Mouse (Mus musculus) kidney, postnatal 4 days (tissue): ENCODE measurements at regions not wholly inside any gene's neighbourhood (a gene's known extent, or its start where the extent isn't known, plus 50 kb on each side); places are given as distances from the start of the nearest gene placed in this dataset.
A peak's percentile ranks its signal among the peaks of the same experiment; 100 is the strongest.

Experiments used
- DNase-seq, 2 experiments: peaks; one replicate each; pipeline ENCODE4 v3.0.0; 2021; ENCODE audit warnings: mixed read lengths in 2 of 2

GRCm38 (mm10) chr6:49893113-49893512 is 70.6 kb downstream of the Npy start:
- DNase-seq = no peak

DNA sequence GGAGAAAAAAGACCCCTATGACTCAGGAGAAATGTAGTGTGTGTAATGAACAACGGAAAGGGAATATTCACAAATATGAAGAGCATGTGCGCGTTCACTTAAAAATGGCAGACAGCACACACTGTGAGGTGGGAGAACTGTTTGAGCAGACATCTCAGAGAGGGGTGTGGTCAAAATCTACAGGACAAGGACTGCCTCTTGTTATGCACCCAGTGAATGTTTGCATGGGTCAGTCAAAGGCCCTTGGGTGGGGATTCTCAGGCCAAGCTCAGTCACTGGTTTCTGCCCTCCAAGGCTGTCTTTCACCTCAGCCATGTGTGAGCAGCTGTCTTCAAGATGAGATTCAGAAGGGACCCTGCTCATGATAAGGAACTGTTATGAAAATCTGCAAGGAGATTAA is 76.6 kb downstream of the Npy start:
- DNase-seq = no peak

GRCm38 (mm10) chr6:49901512-49901911 is 79.0 kb downstream of the Npy start:
- no peak for DNase-seq

DNA sequence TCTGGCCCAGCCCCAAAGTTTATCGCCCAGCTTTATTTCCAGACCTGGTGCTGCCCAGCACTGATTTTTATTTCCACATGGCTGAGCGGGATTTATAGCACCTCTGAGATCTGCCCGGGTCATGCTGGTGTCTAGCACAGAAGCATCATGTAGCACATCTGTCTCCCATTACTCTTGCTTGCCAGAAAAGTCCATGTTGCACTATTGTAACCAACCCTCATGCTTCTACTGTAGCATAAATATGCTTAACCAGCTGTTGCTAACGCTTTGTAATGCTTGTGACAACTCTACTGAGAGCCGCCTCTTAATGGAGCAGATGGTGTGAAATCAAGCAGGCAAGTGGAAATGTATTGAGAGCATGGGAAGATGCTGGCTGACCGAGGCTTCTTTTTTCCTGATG is 81.5 kb downstream of the Npy start:
- DNase-seq = peak; percentile 49 to 51

DNA sequence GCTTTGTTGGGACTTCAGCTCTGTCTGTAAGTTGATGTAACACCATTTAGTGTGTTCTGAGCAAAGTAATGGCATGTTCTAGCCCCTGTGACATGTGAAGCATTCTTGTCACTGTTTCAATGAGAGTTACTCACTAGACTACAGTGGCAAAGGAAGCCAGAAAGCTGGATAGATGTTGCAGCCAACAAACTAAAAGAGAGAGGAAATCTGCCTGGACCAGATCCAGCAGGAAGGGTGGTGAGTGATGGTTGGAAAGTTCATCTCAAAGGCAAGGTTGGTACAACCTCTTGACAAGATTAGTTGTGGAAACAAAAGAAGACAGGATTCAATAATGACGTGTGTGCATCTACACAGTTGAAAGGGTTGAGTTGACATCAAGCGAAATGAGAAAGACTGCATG is 83.9 kb downstream of the Npy start:
- DNase-seq = no peak

DNA sequence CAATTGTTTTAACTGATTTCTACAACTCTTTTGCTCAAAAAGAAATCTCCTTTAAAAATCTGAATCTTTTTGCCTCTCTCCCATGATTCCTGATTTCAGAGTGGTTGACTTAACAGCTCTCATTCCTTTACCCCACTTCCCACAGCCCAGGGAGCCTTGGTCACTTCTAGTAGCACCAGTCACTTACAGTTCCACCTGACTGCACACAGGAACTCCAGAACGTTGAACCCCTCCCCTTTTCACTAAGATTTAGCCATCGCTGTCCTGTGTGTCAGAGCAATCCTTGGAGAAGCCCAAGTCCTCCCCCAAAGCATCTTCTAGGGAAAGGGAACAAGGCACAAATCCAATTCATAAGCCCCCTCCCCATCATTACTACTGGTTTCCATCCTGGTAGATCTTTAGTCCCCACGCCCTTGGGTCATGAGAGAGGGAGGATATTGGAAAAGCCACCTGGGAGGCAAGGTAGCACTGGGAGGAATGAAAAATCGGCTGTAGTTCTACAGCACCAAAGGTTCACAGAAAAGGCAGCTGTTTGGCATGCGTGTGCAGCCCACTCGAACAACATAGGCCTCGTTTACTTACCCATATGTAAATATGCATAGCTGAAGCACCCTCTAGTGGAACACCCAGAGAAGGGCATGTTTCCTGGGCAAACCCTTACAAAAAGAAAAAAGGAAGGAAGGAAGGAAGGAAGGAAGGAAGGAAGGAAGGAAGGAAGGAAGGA is 96.7 kb downstream of the Npy start:
- DNase-seq = peak; percentile 42 to 61

DNA sequence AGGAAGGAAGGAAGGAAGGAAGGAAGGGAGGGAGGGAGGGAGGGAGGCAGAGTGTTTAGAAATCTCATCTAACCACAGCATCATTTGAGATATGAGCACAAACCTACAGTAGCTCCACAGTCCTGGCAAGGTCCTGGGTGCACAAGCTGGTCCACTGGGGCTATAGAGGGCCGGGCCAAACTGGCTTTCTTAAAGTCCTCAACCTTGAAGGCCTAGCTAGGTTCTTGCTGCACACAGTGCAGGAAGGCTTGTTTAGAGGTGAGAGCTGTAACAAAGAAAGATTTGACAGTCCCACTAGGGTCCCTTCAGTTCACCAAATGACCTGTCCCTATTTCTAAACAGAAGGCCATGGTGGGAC is 97.3 kb downstream of the Npy start:
- DNase-seq = no peak

GRCm38 (mm10) chr6:49924296-49924695 is 101.8 kb downstream of the Npy start:
- no peak for DNase-seq

DNA sequence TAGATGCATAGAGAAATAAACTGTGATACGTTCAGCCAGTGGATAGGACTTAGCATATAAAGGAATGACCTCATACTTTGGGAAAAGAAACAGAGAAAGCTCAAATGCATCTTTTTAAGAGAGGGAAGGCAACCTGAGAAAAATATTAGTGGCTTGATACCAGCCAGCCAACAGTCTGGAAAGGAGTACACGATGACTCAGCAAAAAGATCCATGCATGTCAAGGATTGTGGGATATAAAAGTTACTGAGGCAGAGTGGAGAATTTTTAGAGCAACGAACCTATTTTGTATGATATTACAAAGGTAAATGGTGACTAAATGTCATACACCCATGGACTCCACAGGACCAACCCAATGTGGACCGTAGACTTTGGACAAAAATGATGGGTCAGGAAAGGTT is 105.6 kb downstream of the Npy start:
- no peak for DNase-seq

DNA sequence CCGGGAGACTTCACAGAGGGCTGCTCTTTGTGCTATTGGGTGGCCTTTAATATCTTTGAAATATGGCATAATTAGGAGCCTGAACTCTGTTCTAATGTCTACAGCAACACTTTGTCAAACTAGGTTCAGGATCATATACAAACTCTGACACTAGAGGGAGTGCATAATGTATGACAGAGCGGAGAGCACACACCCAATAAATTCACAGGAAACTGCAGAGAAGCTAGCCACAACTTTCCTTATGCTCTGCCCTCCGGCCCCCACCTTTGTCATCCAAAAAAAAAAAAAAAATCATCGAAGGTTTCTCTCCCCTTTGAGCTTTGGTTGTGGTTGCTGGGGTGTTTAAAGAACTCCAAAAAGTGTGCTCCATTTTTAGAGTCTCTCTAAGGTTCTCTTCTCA is 107.6 kb downstream of the Npy start:
- DNase-seq = peak in 1 of 2 experiments; percentile 25

GRCm38 (mm10) chr6:49943087-49943486 is 120.6 kb downstream of the Npy start:
- DNase-seq = no peak

DNA sequence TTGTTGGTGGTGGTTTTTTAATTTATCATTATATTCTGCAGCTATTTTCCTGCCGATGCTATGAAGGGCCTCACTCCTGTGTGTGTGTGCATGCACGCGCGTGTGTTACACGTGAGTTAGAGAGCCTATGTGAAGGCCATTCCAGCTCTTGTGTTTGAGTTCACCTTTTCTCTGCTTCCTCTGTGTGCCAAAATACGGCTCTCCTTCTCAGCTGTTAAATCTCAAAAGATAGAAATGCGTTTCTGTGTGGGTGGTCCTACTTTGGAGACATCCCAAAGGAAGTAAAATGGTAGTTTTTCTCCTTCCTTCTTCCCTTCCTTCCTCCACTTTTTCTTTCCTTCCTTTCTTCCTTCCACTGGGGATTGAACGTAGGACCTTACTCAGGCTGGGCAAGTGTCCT is 136.4 kb downstream of the Npy start:
- DNase-seq = no peak

- DNase-seq = no peak
These were observed 138.7 kb downstream of the Npy start for GRCm38 (mm10) chr6:49961166-49961565.

DNA sequence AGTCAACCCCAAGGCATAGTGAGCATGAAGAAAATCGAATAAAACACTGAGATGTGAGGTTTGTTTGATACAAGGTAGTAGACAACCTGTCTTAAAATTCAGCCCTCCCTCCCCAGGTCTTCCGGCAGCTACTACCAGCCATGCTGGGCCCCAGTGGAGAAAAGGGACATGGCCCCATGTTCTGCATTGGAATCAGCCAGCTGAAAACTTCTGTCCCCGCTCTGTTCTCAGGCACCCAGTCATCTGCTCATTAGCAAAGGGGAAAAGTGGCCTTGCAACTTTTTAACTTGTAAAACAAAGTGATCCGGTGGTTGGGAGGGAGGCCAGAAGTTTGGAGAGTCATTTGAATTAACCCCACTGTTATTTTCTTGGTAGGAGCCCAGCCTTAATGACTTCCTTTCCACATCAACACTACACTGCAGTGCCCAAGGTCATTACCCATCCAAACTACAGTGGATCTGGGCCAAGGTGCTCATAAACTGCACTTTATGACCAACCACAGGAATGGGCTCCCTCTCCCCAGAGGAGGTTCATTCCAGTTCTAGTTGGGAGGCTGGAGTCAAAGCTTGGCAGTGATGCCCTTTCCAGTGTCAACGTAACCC is 143.5 kb downstream of the Npy start:
- peak; percentile 42 to 59 for DNase-seq

- DNase-seq = no peak
These were observed 143.5 kb upstream of the Mpp6 start for GRCm38 (mm10) chr6:49966555-49966954.

DNA sequence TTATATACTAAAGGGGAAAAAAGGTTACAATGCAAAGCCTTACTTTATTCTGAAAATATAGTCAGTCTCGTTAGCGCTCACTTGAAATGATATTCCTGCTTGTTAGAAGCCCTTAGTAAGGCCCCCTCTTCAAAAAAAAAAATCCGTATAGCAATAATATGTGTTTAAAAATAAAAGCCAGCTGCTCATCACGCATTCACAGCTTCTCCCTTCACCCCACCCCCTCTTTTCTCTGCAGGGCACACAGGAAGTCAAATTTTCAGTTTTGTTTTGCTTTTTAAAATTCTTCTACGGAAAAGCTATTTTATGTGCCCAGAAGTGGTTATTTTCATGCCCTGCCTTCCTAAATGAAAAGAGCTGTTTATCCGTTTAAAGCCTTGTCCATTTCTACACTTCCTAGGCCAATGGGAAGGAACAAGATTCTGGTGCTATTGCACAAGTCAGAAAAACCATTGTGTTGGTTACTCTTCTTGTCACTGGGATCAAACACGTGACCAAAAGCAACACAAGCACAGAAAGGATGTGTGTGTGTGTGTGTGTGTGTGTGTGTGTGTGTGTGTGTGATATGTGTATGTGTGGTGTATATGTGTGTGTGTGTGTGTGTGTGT is 136.7 kb upstream of the Mpp6 start:
- no peak for DNase-seq

DNA sequence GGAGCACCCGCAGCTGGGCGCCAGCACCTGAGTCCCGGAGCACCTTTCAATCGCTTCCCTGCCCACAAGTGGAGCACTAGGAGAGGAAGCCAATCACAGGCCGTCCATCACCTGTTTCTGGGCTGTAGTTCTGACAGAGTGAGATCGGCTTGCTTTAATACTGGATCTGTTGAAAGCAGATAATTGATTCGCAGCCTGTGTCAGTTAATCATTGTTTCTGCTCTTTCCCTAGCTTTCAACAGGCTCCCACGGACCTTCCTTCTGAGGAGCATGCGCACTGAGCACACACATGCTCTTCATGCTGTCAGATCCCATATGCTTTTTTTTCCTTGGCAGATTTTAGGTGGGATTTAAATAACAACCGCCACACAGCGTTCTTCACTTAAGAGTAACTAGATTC is 132.3 kb upstream of the Mpp6 start:
- peak; percentile 28 to 58 for DNase-seq

DNA sequence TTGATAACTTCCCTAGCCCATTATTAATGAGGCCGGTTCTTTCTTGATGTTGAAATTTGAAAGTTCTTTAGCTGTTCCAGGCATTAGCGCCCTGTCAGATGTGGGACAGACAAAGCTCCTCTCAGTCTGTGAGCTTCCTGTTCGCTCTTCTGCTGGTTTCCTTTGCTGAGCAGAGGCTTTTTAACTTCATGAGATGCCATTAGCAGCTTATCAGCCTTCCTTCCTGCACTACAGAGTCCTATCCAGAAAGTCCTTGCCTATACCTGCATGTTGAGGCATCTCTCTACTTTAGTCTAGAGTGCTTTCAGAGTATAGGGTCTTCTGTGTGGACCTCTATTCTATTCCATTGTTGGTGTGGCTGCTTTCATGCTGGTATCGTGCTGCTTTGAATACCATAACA is 126.3 kb upstream of the Mpp6 start:
- DNase-seq = no peak

DNA sequence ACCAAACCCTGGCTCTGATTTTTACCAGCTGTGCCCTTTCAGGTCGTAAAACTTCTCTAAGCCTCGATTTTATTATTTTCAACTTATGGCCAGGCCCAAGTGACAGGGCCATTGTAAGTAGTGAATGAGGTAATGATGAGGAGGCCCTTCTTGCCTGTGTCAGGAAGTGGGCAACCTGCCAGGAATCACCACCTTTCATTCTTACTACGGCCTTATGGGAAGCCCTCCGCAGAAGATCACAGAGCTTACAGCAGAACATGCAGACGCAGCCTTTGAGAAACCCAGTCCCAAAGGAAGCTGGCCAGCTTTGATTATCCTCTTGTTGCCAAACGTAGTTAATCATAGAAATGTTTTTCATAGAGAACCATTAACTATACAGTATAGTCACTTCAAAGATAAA is 124.9 kb upstream of the Mpp6 start:
- peak; percentile 82 to 87 for DNase-seq

- no peak for DNase-seq
These were observed 122.9 kb upstream of the Mpp6 start for GRCm38 (mm10) chr6:49987141-49987540.

DNA sequence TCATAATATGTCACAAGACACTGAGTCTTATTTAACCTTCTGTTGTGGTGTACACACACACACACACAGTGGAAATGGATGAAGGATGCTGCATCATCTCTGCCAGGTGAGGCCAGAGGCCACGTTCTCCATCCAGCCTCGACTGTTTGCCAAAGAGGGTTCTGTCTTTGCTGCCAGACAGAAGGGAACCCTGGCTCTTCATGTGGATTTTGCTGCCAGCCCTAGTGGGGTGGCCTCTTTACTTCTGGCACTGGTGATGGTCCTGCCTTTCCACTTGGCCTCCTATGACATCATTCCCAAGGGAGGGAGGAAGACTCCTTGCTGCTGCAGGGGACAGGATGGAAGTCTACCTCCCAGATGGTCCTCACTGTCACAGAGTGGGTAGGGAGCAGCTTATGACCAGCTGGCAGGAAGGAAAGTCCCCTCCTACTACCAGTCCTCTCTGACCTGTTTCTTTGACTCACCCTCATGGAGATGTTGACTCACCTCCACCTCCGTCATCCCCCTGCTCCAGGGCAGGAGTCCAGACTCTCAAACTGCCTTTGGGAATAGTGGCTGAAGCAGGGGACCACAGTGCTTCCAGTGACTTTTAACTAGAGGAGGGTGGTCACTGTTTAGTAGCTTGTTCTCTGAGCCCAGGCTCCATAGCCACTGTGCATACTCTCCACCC is 122.4 kb upstream of the Mpp6 start:
- DNase-seq = no peak

- no peak for DNase-seq
These were observed 120.2 kb upstream of the Mpp6 start for GRCm38 (mm10) chr6:49989585-49990521.

DNA sequence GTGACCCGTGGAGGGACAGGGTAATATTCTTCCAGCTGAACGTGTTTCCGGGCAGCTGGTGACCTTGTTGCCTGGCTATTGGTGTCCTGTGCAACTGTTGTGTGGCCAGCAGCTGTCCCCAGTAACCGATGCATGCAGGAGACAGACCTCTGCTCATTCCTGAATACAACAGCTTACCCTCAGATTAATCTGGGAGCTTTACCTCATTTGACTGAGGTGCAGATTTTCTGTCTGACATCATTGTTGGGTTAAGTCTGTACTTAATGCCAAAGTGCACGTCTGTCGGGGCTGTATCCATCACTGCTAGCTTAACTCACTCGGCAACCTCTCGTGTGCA is 119.6 kb upstream of the Mpp6 start:
- no peak for DNase-seq
